Mouse (Mus musculus): ENCODE measurements around the gene Ermp1. TPM values are rescaled to one million over a fixed set of nuclear protein-coding genes. Genes with fewer than 3 reads are reported as not detected.

The Ermp1 gene
- polyA plus RNA-seq, 1 experiment from 2014 or later: 11.7 TPM

DNA sequence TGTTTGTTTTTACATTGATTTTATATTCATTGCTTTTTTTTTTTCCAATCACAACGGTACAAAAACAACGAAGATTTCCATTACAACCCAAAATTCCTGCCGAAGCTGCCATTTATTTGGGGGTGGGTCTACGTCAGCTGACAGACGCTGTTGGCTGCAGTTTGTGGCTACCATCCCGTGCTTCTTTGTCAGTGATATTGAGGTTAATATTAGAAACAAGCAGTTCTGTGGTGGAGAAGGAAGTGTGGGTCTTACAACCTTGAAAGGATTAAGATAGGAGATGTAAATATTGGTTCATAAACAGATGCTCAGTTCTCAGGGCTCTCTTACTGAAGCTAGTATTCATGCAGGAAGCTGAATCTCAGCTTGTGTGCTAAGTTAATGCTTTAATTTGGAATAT is 64.5 kb downstream of the Ermp1 start:
- H3K9me3 ChIP-seq (replicated peaks): no peaks in the 10 kb centered on the region
- no peak overlapping the region for H3K4me3 ChIP-seq (replicated peaks)
- ATAC-seq (ENCODE audit: low FRiP score): no peak
- H3K36me3 ChIP-seq: peaks cover 45% of the 10 kb centered on the region
- no peak overlapping the region for H3K9ac ChIP-seq (replicated peaks)
- H3K4me1 ChIP-seq: no peaks in the 10 kb centered on the region
- no peaks in the 10 kb centered on the region for H3K27me3 ChIP-seq (replicated peaks)
- WGBS: 84% methylated on average over 6 of the region's 6 CpGs
- H3K4me2 ChIP-seq: no peak overlapping the region
- no peak overlapping the region for H3K27ac ChIP-seq (replicated peaks)

DNA sequence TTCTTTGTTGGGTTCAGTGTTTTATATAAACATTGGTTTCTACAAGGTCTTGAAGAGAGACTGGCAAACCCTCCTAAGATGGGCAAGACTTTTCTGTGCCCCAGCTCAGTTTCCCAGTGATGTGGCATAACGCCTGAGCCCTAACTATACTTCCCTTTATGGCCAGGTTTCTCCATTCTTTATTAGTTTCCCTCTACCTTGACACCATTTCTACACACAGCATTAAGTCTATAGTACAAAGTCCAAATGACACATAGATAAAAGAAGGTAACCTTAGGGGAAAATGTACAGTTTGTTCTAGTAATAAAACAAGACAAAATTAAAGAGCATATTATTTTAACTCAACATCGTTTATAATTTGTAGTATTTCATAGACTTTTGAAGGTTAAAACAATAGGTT is 65.8 kb downstream of the Ermp1 start:
- H3K9me3 ChIP-seq (replicated peaks): no peaks in the 10 kb centered on the region
- no peak overlapping the region for H3K4me3 ChIP-seq (replicated peaks)
- H3K36me3 ChIP-seq: peaks cover 35% of the 10 kb centered on the region
- no peak for ATAC-seq (ENCODE audit: low FRiP score)
- 95% methylated on average over 2 of the region's 2 CpGs for WGBS
- H3K27ac ChIP-seq (replicated peaks): no peak overlapping the region
- H3K9ac ChIP-seq (replicated peaks): no peak overlapping the region
- H3K4me1 ChIP-seq: no peaks in the 10 kb centered on the region
- no peak overlapping the region for H3K4me2 ChIP-seq
- no peaks in the 10 kb centered on the region for H3K27me3 ChIP-seq (replicated peaks)

- no peak overlapping the region for H3K27ac ChIP-seq (replicated peaks)
- H3K27me3 ChIP-seq (replicated peaks): no peaks in the 10 kb centered on the region
- no peak overlapping the region for H3K9ac ChIP-seq (replicated peaks)
- 95% methylated on average over 1 of the region's 1 CpGs for WGBS
- no peak for ATAC-seq (ENCODE audit: low FRiP score)
- H3K4me3 ChIP-seq (replicated peaks): no peak overlapping the region
- H3K4me2 ChIP-seq: no peak overlapping the region
- no peaks in the 10 kb centered on the region for H3K4me1 ChIP-seq
- H3K36me3 ChIP-seq: peaks cover 12% of the 10 kb centered on the region
- H3K9me3 ChIP-seq (replicated peaks): no peaks in the 10 kb centered on the region
Observed at GRCm38 (mm10) chr19:29566512-29566911, 81.7 kb downstream of the Ermp1 start.

GRCm38 (mm10) chr19:29563258-29563779 is 84.9 kb downstream of the Ermp1 start:
- no peaks in the 10 kb centered on the region for H3K27me3 ChIP-seq (replicated peaks)
- peak; percentile 55 for ATAC-seq (ENCODE audit: low FRiP score)
- WGBS: 70% methylated on average over 7 of the region's 7 CpGs
- no peaks in the 10 kb centered on the region for H3K9me3 ChIP-seq (replicated peaks)
- no peaks in the 10 kb centered on the region; the same call in 1 of the 2 replicates for H3K36me3 ChIP-seq
- H3K9ac ChIP-seq (replicated peaks): no peak overlapping the region
- H3K4me1 ChIP-seq: no peaks in the 10 kb centered on the region
- no peak overlapping the region for H3K4me2 ChIP-seq
- no peak overlapping the region for H3K4me3 ChIP-seq (replicated peaks)
- H3K27ac ChIP-seq (replicated peaks): no peak overlapping the region

GRCm38 (mm10) chr19:29562603-29563002 is 85.6 kb downstream of the Ermp1 start:
- no peaks in the 10 kb centered on the region for H3K27me3 ChIP-seq (replicated peaks)
- 70% methylated on average over 3 of the region's 3 CpGs for WGBS

DNA sequence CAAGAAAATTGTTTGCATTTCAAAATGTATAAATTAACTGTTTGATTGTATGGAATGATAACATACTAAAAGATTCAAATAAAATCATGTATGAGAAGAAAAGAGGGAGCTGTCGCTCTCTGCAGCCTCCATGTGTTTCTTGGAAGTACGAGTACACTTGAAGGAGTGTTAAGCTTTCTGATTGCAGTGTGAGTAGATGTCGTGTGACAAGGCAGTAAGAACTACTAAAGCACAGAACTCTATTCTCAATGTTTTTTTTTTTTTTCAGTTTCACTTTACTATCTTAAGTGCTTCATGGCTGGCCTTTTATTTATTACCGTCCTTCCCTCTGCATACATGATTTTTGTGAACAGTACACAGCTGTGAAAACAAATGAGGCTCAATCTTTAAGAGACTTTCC is 86.0 kb downstream of the Ermp1 start:
- Histone ChIP-seq H3K27ac (replicated peaks) (no peak overlapping the region), H3K4me3 (replicated peaks) (no peak overlapping the region), H3K36me3 (no peaks in the 10 kb centered on the region; the same call in 1 of the 2 replicates), H3K9ac (replicated peaks) (no peak overlapping the region), H3K4me1 (no peaks in the 10 kb centered on the region), H3K4me2 (no peak overlapping the region), H3K9me3 (replicated peaks) (no peaks in the 10 kb centered on the region), H3K27me3 (replicated peaks) (no peaks in the 10 kb centered on the region)
- ATAC-seq (ENCODE audit: low FRiP score): no peak
- WGBS: 86% methylated on average over 4 of the region's 4 CpGs

More at GRCm38 (mm10) chr19:29562603-29563002, 85.6 kb downstream of the Ermp1 start:
- Histone ChIP-seq H3K4me1 (no peaks in the 10 kb centered on the region), H3K4me2 (no peak overlapping the region), H3K9me3 (replicated peaks) (no peaks in the 10 kb centered on the region), H3K27ac (replicated peaks) (no peak overlapping the region), H3K36me3 (no peaks in the 10 kb centered on the region; the same call in 1 of the 2 replicates), H3K9ac (replicated peaks) (no peak overlapping the region), H3K4me3 (replicated peaks) (no peak overlapping the region)
- ATAC-seq (ENCODE audit: low FRiP score): no peak

Other genes with a start within 250 kb of the Ermp1 start
- 0.09 and 0.56 TPM in 2 replicates for gene Pdcd1lg2, start 237.5 kb downstream of the Ermp1 start, polyA plus RNA-seq (2015; fragmentation: Nextera tagmentation; extraction: Ambion mirVana)
- 13.8 and 14.6 TPM in 2 replicates for gene Ric1, start 126.1 kb downstream of the Ermp1 start, polyA plus RNA-seq (2015; fragmentation: Nextera tagmentation; extraction: Ambion mirVana)
- not detected in 2 replicates for gene Mlana, start 49.4 kb upstream of the Ermp1 start, polyA plus RNA-seq (2015; fragmentation: Nextera tagmentation; extraction: Ambion mirVana)
- gene 9930021J03Rik, start 157.6 kb upstream of the Ermp1 start, polyA plus RNA-seq (2015; fragmentation: Nextera tagmentation; extraction: Ambion mirVana): 5.5 and 5.6 TPM in 2 replicates
- 41.9 and 46.5 TPM in 2 replicates for gene Ranbp6, start 164.6 kb upstream of the Ermp1 start, polyA plus RNA-seq (2015; fragmentation: Nextera tagmentation; extraction: Ambion mirVana)